Mouse (Mus musculus): ENCODE data around the gene Gm10642.

GRCm38 (mm10) chr9:70653875-70654274, 2.2 kb upstream of the Gm10642 start:
- TF ChIP-seq CTCF (IDR thresholded peaks at IDR 0.05; ENCODE audit: extremely low read depth, insufficient read depth, insufficient read length, insufficient replicate concordance), result no peak
- no peak for TF ChIP-seq POLR2A (IDR thresholded peaks at IDR 0.05; ENCODE audit: low read depth, low read length)
